Comparison of ENCODE assay signal across 14 mouse cellular contexts in genomic region chr10:60361615-60362309, GRCm38 (mm10). TPM values are rescaled to one million over a fixed set of nuclear protein-coding genes. Genes with fewer than 3 reads are reported as not detected.
DNase-seq lines count a peak whose midpoint lies in the region; ATAC-seq and TF ChIP-seq lines count a peak whose summit lies in the region.
"Had no signal": no experiment of that assay in that cellular context is flagged by ENCODE, and none has a peak within 500 bp of the region (broad histone marks: within the 10 kb centered on the region; RNA-seq: fewer than 3 reads in every experiment).

No protein-coding gene starts in this region.

- ATAC-seq in heart, postnatal 0 days (ENCODE audit: insufficient read depth, low read depth) = no peak
- ATAC-seq in heart, embryonic 12.5 days (ENCODE audit: insufficient number of reproducible peaks, low FRiP score) = no peak
- ATAC-seq in midbrain, embryonic 15.5 days (replicated peaks) = no peak
- ATAC-seq in intestine, embryonic 16.5 days = peak; percentile 24; the same call in 1 of the 2 replicates
- peak; percentile 36; the same call in 1 of the 2 replicates for ATAC-seq in neural tube, embryonic 15.5 days (ENCODE audit: low FRiP score)

- DNase-seq in heart, postnatal 0 days (ENCODE audit: low spot score) = no peak
- DNase-seq in midbrain, embryonic 10.5 days (ENCODE audit: low spot score) = no peak
- DNase-seq in layer of hippocampus, adult 8-10 months (ENCODE audit: low spot score in 2 of 2) = no peak
- DNase-seq: adrenal gland, adult 2 months; liver, embryonic 13.5 days; right cerebral cortex, adult 18-20 months; thymus, postnatal 4 days had no signal

- no peak for TF ChIP-seq EP300 in heart, postnatal 0 days (IDR thresholded peaks at IDR 0.05; ENCODE audit: low read depth)

- H3K36me3 ChIP-seq in heart, postnatal 0 days (replicated peaks; ENCODE audit: control insufficient read depth, insufficient read depth, low read length) = no peaks in the 10 kb centered on the region
- H3K36me3 ChIP-seq in heart, embryonic 12.5 days = no peaks in the 10 kb centered on the region
- H3K36me3 ChIP-seq in midbrain, embryonic 10.5 days = no peaks in the 10 kb centered on the region
- no peaks in the 10 kb centered on the region for H3K36me3 ChIP-seq in midbrain, embryonic 15.5 days (replicated peaks)
- H3K36me3 ChIP-seq in intestine, embryonic 16.5 days (ENCODE audit: control insufficient read depth, insufficient read depth, low read length) = 0 out of 2 replicates have a peak, but pooled peaks cover 2% of the 10 kb centered on the region
- no peaks in the 10 kb centered on the region for H3K36me3 ChIP-seq in neural tube, embryonic 15.5 days
- H3K36me3 ChIP-seq: heart, embryonic 13.5 days had no signal

- H3K27me3 ChIP-seq in heart, postnatal 0 days (ENCODE audit: control insufficient read depth, insufficient read depth, low read length) = no peaks in the 10 kb centered on the region
- no peaks in the 10 kb centered on the region for H3K27me3 ChIP-seq in heart, embryonic 12.5 days (replicated peaks)
- no peaks in the 10 kb centered on the region for H3K27me3 ChIP-seq in midbrain, embryonic 10.5 days (ENCODE audit: low read depth, poor library complexity, severe bottlenecking)
- H3K27me3 ChIP-seq in midbrain, embryonic 15.5 days (replicated peaks) = no peaks in the 10 kb centered on the region
- H3K27me3 ChIP-seq in intestine, embryonic 16.5 days (replicated peaks; ENCODE audit: control insufficient read depth, insufficient read depth, low read length) = no peaks in the 10 kb centered on the region; the same call in 1 of the 2 replicates
- no peaks in the 10 kb centered on the region for H3K27me3 ChIP-seq in neural tube, embryonic 15.5 days (replicated peaks)
- H3K27me3 ChIP-seq: heart, embryonic 13.5 days; liver, embryonic 13.5 days had no signal

- no peaks in the 10 kb centered on the region for H3K9me3 ChIP-seq in heart, postnatal 0 days (replicated peaks; ENCODE audit: control insufficient read depth, low read length)
- H3K9me3 ChIP-seq in heart, embryonic 12.5 days (replicated peaks) = no peaks in the 10 kb centered on the region
- no peaks in the 10 kb centered on the region for H3K9me3 ChIP-seq in midbrain, embryonic 10.5 days (replicated peaks)
- H3K9me3 ChIP-seq in midbrain, embryonic 15.5 days = no peaks in the 10 kb centered on the region
- no peaks in the 10 kb centered on the region for H3K9me3 ChIP-seq in intestine, embryonic 16.5 days (ENCODE audit: control insufficient read depth, low read length)
- no peaks in the 10 kb centered on the region for H3K9me3 ChIP-seq in neural tube, embryonic 15.5 days (replicated peaks)
- H3K9me3 ChIP-seq: heart, embryonic 13.5 days; liver, embryonic 13.5 days had no signal

- no peak overlapping the region for H3K4me3 ChIP-seq in heart, postnatal 0 days (ENCODE audit: low read depth, low read length)
- H3K4me3 ChIP-seq in heart, embryonic 12.5 days = no peak overlapping the region
- no peak overlapping the region for H3K4me3 ChIP-seq in midbrain, embryonic 10.5 days
- H3K4me3 ChIP-seq in midbrain, embryonic 15.5 days = no peak overlapping the region
- H3K4me3 ChIP-seq in intestine, embryonic 16.5 days (ENCODE audit: low read length) = no peak overlapping the region
- no peak overlapping the region for H3K4me3 ChIP-seq in neural tube, embryonic 15.5 days (replicated peaks)
- H3K4me3 ChIP-seq: heart, embryonic 13.5 days; liver, embryonic 13.5 days had no signal

- no peak for TF ChIP-seq CTCF in heart, postnatal 0 days (IDR thresholded peaks at IDR 0.05; ENCODE audit: low read depth)

- 66% methylated on average over 12 of the region's 12 CpGs for WGBS in heart, postnatal 0 days
- WGBS in heart, embryonic 12.5 days = 62% methylated on average over 12 of the region's 12 CpGs
- 72% methylated on average over 12 of the region's 12 CpGs for WGBS in midbrain, embryonic 10.5 days
- WGBS in midbrain, embryonic 15.5 days = 57% methylated on average over 12 of the region's 12 CpGs
- 45% methylated on average over 12 of the region's 12 CpGs for WGBS in intestine, embryonic 16.5 days
- WGBS in neural tube, embryonic 15.5 days = 28% methylated on average over 12 of the region's 12 CpGs

- no peaks in the 10 kb centered on the region for H3K4me1 ChIP-seq in heart, postnatal 0 days (ENCODE audit: control insufficient read depth, insufficient read depth)
- peaks cover 17% of the 10 kb centered on the region for H3K4me1 ChIP-seq in heart, embryonic 12.5 days (replicated peaks)
- H3K4me1 ChIP-seq in midbrain, embryonic 10.5 days = peaks cover 12% of the 10 kb centered on the region; the same call in 1 of the 2 replicates
- peaks cover 5% of the 10 kb centered on the region; the same call in 1 of the 2 replicates for H3K4me1 ChIP-seq in midbrain, embryonic 15.5 days
- H3K4me1 ChIP-seq in intestine, embryonic 16.5 days (ENCODE audit: control insufficient read depth, insufficient read depth, low read length) = peaks cover 20% of the 10 kb centered on the region
- peaks cover 26% of the 10 kb centered on the region for H3K4me1 ChIP-seq in neural tube, embryonic 15.5 days

- no peak overlapping the region for H3K4me2 ChIP-seq in heart, postnatal 0 days (ENCODE audit: low read depth, low read length)
- H3K4me2 ChIP-seq in heart, embryonic 12.5 days = no peak overlapping the region
- no peak overlapping the region for H3K4me2 ChIP-seq in midbrain, embryonic 15.5 days
- peak overlapping the region; percentile 3; the same call in 1 of the 2 replicates for H3K4me2 ChIP-seq in intestine, embryonic 16.5 days (ENCODE audit: low read depth, low read length)
- H3K4me2 ChIP-seq in neural tube, embryonic 15.5 days = no peak overlapping the region; the same call in 1 of the 2 replicates
- H3K4me2 ChIP-seq: heart, embryonic 13.5 days; liver, embryonic 13.5 days had no signal

- H3K9ac ChIP-seq in heart, postnatal 0 days (replicated peaks; ENCODE audit: low read depth, low read length) = no peak overlapping the region
- H3K9ac ChIP-seq in heart, embryonic 12.5 days = no peak overlapping the region
- H3K9ac ChIP-seq in midbrain, embryonic 15.5 days = no peak overlapping the region
- H3K9ac ChIP-seq in intestine, embryonic 16.5 days (ENCODE audit: low read depth, low read length) = peak overlapping the region; percentile 22; the same call in 1 of the 2 replicates
- no peak overlapping the region for H3K9ac ChIP-seq in neural tube, embryonic 15.5 days (replicated peaks)
- H3K9ac ChIP-seq: heart, embryonic 13.5 days; liver, embryonic 13.5 days had no signal

- 0 out of 2 replicates have a peak overlapping the region, but pooled peaks have one; percentile 22 for H3K27ac ChIP-seq in heart, postnatal 0 days (ENCODE audit: low read depth)
- H3K27ac ChIP-seq in heart, embryonic 12.5 days (ENCODE audit: poor library complexity, severe bottlenecking) = no peak overlapping the region
- H3K27ac ChIP-seq in midbrain, embryonic 10.5 days (replicated peaks) = peak overlapping the region; percentile 14; the same call in 1 of the 2 replicates
- no peak overlapping the region for H3K27ac ChIP-seq in midbrain, embryonic 15.5 days
- peak overlapping the region; percentile 63 for H3K27ac ChIP-seq in intestine, embryonic 16.5 days (ENCODE audit: low read length)
- peak overlapping the region; percentile 43 for H3K27ac ChIP-seq in neural tube, embryonic 15.5 days (replicated peaks)
- H3K27ac ChIP-seq: heart, embryonic 13.5 days; liver, embryonic 13.5 days had no signal

RNA-seq across cellular contexts. Expression of gene Vsir, which starts 15.1 kb away (rescaled TPM):
- total RNA-seq in heart, postnatal 0 days (2014; rRNA removed; ENCODE audit: low replicate concordance) = 8.3 and 117 TPM in 2 replicates
- polyA plus RNA-seq in heart, postnatal 0 days (2015; fragmentation: Nextera tagmentation; extraction: Ambion mirVana) = 4.6 and 4.7 TPM in 2 replicates
- polyA plus RNA-seq in heart, embryonic 12.5 days (2016; fragmentation: Nextera tagmentation; extraction: Ambion mirVana) = 1.8 TPM in 2 replicates
- polyA plus RNA-seq in midbrain, embryonic 10.5 days (2016; fragmentation: Nextera tagmentation; extraction: Ambion mirVana) = 1.9 and 2.3 TPM in 2 replicates
- polyA plus RNA-seq in midbrain, embryonic 15.5 days (2015; fragmentation: Nextera tagmentation; extraction: Ambion mirVana) = 2.5 and 3.0 TPM in 2 replicates
- polyA plus RNA-seq in intestine, embryonic 16.5 days (2015; fragmentation: Nextera tagmentation; extraction: Ambion mirVana) = 10.3 and 11.2 TPM in 2 replicates
- 4.5 and 4.6 TPM in 2 replicates for polyA plus RNA-seq in neural tube, embryonic 15.5 days (2015; fragmentation: Nextera tagmentation; extraction: Ambion mirVana)
- total RNA-seq in layer of hippocampus, adult 8-10 months (2022) = 10 to 100 TPM; 17.5 to 84.6 (median 50.1) TPM

RNA-seq across cellular contexts. Expression of gene Gm17455, which starts 37.8 kb away (rescaled TPM):
- not detected in 2 replicates for total RNA-seq in heart, postnatal 0 days (2014; rRNA removed; ENCODE audit: low replicate concordance)
- polyA plus RNA-seq in heart, postnatal 0 days (2015; fragmentation: Nextera tagmentation; extraction: Ambion mirVana) = 0.38 TPM in 2 replicates
- polyA plus RNA-seq in heart, embryonic 12.5 days (2016; fragmentation: Nextera tagmentation; extraction: Ambion mirVana) = 0.20 and 0.31 TPM in 2 replicates
- polyA plus RNA-seq in midbrain, embryonic 10.5 days (2016; fragmentation: Nextera tagmentation; extraction: Ambion mirVana) = 3.7 and 5.5 TPM in 2 replicates
- polyA plus RNA-seq in midbrain, embryonic 15.5 days (2015; fragmentation: Nextera tagmentation; extraction: Ambion mirVana) = 8.9 and 11.0 TPM in 2 replicates
- polyA plus RNA-seq in intestine, embryonic 16.5 days (2015; fragmentation: Nextera tagmentation; extraction: Ambion mirVana) = 0.72 and 1.0 TPM in 2 replicates
- polyA plus RNA-seq in neural tube, embryonic 15.5 days (2015; fragmentation: Nextera tagmentation; extraction: Ambion mirVana) = 11.3 and 12.5 TPM in 2 replicates
- under 1 TPM in 2 of 4 experiments, not detected in 2; 0.45 to 0.55 TPM for total RNA-seq in layer of hippocampus, adult 8-10 months (2022)
- total RNA-seq: adrenal gland, adult 2 months; gastrocnemius, adult 18-20 months; megakaryocyte progenitor cell, adult 5-6 weeks had no signal
- polyA plus RNA-seq: liver, embryonic 13.5 days had no signal

Comparison
In these comparisons a context has a peak if more than half of its experiments do, and no peak if none do; other contexts are left out.
1. H3K27ac ChIP-seq: peak in heart, postnatal 0 days (single experiment), midbrain, embryonic 10.5 days (single experiment), intestine, embryonic 16.5 days (single experiment) and neural tube, embryonic 15.5 days (single experiment); none in heart, embryonic 12.5 days (single experiment) and midbrain, embryonic 15.5 days (single experiment).
2. ATAC-seq: peak in intestine, embryonic 16.5 days (single experiment) and neural tube, embryonic 15.5 days (single experiment); none in heart, postnatal 0 days (single experiment), heart, embryonic 12.5 days (single experiment) and midbrain, embryonic 15.5 days (single experiment).